Mouse (Mus musculus): ENCODE measurements around the gene Txlna. TPM values are rescaled to one million over a fixed set of nuclear protein-coding genes. Genes with fewer than 3 reads are reported as not detected.

Txlna gene
- polyA plus RNA-seq, 1 experiment = not detected

DNA sequence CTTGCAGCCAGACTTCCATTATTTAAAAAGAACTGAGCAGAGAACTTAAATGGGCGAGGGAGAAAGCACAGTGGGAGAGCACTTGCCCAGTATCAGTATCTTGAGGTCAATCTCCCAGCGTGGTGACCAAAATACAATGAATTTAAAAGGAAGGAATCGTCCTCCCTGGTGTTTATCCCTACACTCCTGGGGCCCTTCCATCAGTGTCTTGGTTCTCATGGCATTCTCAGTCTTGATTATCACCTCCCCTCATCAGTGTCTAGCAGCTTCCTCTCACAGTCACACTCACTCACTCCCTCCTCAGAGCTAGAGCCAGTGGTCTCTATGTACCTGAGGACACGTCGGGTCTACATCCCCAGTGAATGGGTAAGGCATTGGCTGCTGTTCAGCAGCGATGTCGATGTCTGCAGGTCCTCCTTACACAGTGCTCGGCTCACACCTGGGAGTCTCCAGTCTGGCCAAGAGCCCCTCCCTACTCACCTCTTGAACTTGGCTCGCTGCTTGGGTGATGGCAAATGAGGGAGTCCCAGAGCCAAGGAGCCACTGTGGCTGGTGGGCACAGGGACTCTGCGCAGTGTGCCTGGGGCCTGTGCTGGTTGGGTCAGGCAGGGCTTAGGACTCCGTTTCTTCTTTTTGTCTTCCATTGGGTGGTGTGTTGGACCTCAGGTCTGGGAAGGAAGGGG, 18.6 kb downstream of the Txlna start:
- Histone ChIP-seq H3K4me1 (ENCODE audit: control insufficient read depth, insufficient read depth, low read length) (peaks cover 37% of the 10 kb centered on the region), H3K27ac (ENCODE audit: insufficient read depth, low read depth, low read length) (peak overlapping the region; percentile 85), H3K4me3 (ENCODE audit: insufficient read depth, low read depth, low read length) (peak overlapping the region; percentile 91)
- TF ChIP-seq CTCF (IDR thresholded peaks at IDR 0.05; ENCODE audit: insufficient read depth, low read depth, low read length) = no peak
- TF ChIP-seq POLR2A (IDR thresholded peaks at IDR 0.05; ENCODE audit: insufficient read depth, low read depth, low read length) = no peak
- WGBS = 66% methylated on average over 11 of the region's 11 CpGs

GRCm38 (mm10) chr4:129621283-129621841, 19.5 kb downstream of the Txlna start:
- H3K4me3 ChIP-seq (ENCODE audit: insufficient read depth, low read depth, low read length) = no peak overlapping the region
- TF ChIP-seq POLR2A (IDR thresholded peaks at IDR 0.05; ENCODE audit: insufficient read depth, low read depth, low read length) = no peak
- TF ChIP-seq CTCF (IDR thresholded peaks at IDR 0.05; ENCODE audit: insufficient read depth, low read depth, low read length) = no peak
- WGBS = 64% methylated on average over 8 of the region's 8 CpGs
- peaks cover 37% of the 10 kb centered on the region for H3K4me1 ChIP-seq (ENCODE audit: control insufficient read depth, insufficient read depth, low read length)
- H3K27ac ChIP-seq (ENCODE audit: insufficient read depth, low read depth, low read length) = no peak overlapping the region

GRCm38 (mm10) chr4:129620419-129621282, 20.2 kb downstream of the Txlna start:
- no peak overlapping the region for H3K27ac ChIP-seq (ENCODE audit: insufficient read depth, low read depth, low read length)
- H3K4me3 ChIP-seq (ENCODE audit: insufficient read depth, low read depth, low read length) = no peak overlapping the region
- TF ChIP-seq POLR2A (IDR thresholded peaks at IDR 0.05; ENCODE audit: insufficient read depth, low read depth, low read length) (no peak), CTCF (IDR thresholded peaks at IDR 0.05; ENCODE audit: insufficient read depth, low read depth, low read length) (no peak)
- WGBS = 87% methylated on average over 11 of the region's 11 CpGs
- peaks cover 34% of the 10 kb centered on the region for H3K4me1 ChIP-seq (ENCODE audit: control insufficient read depth, insufficient read depth, low read length)

GRCm38 (mm10) chr4:129618786-129619691, 21.8 kb downstream of the Txlna start, which contains the start of gene Iqcc:
Iqcc (minus strand) TSS chr4:129619099.
- Histone ChIP-seq H3K4me1 (ENCODE audit: control insufficient read depth, insufficient read depth, low read length) (peaks cover 24% of the 10 kb centered on the region), H3K27ac (ENCODE audit: insufficient read depth, low read depth, low read length) (peak within 1 kb of the TSS; percentile 91), H3K4me3 (ENCODE audit: insufficient read depth, low read depth, low read length) (peak within 1 kb of the TSS; percentile 60)
- no peak for TF ChIP-seq CTCF (IDR thresholded peaks at IDR 0.05; ENCODE audit: insufficient read depth, low read depth, low read length)
- TF ChIP-seq POLR2A (IDR thresholded peaks at IDR 0.05; ENCODE audit: insufficient read depth, low read depth, low read length) = peak; percentile 97
- 3% methylated on average over 44 of the region's 44 CpGs for WGBS

DNA sequence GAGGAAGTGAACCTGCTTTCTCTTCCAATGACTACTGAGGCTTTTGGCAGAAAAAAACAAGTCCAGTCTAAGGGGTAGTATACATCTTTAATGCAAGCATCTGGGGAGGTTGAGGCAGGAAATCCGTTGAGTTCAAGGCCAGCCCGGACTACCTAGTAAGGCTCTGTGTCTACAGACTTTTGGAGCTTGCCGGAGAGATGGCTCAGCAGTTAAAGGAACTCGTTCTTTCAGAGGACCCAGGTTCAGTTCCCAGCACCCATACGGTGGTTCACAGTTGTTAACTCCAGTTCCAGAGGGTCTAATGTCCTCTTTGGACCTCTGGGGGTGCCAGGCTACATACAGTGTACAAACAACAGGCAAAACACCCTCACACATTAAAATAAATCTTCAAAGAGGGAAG, 22.8 kb downstream of the Txlna start:
- H3K27ac ChIP-seq (ENCODE audit: insufficient read depth, low read depth, low read length) = no peak overlapping the region
- 96% methylated on average over 5 of the region's 5 CpGs for WGBS
- H3K4me1 ChIP-seq (ENCODE audit: control insufficient read depth, insufficient read depth, low read length) = peaks cover 24% of the 10 kb centered on the region
- peak overlapping the region; percentile 60 for H3K4me3 ChIP-seq (ENCODE audit: insufficient read depth, low read depth, low read length)
- TF ChIP-seq CTCF (IDR thresholded peaks at IDR 0.05; ENCODE audit: insufficient read depth, low read depth, low read length) = no peak
- no peak for TF ChIP-seq POLR2A (IDR thresholded peaks at IDR 0.05; ENCODE audit: insufficient read depth, low read depth, low read length)

DNA sequence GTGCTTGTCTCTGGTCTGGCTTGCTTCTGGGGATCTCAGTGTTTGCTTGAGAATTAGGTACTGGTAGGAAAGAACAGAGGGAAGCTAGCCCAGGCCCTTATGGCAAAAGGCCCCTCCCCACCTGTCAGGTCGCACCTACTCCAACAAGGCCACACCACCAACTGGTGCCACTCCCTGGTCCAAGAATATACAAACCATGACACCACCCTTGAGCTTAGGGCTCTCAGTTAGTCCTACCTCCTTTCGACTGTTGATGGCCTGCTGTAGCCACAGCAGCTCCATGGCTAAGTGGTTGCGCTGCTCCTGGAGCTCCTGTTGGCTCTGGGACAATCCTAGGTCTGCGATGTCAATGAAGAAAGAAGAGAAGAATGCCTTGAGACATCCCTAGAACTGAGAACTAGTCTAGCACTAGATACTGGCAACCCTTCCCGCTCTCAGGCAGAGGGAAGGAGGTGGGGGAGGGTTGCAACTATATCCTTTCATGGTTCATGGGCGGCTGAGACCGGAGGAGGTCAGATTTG, 23.7 kb downstream of the Txlna start:
- TF ChIP-seq CTCF (IDR thresholded peaks at IDR 0.05; ENCODE audit: insufficient read depth, low read depth, low read length) = no peak
- no peak for TF ChIP-seq POLR2A (IDR thresholded peaks at IDR 0.05; ENCODE audit: insufficient read depth, low read depth, low read length)
- H3K4me3 ChIP-seq (ENCODE audit: insufficient read depth, low read depth, low read length) = no peak overlapping the region
- no peak overlapping the region for H3K27ac ChIP-seq (ENCODE audit: insufficient read depth, low read depth, low read length)
- H3K4me1 ChIP-seq (ENCODE audit: control insufficient read depth, insufficient read depth, low read length) = peaks cover 16% of the 10 kb centered on the region
- WGBS = 93% methylated on average over 7 of the region's 7 CpGs

GRCm38 (mm10) chr4:129616631-129617030, 24.2 kb downstream of the Txlna start:
- no peak for TF ChIP-seq POLR2A (IDR thresholded peaks at IDR 0.05; ENCODE audit: insufficient read depth, low read depth, low read length)
- no peak for TF ChIP-seq CTCF (IDR thresholded peaks at IDR 0.05; ENCODE audit: insufficient read depth, low read depth, low read length)
- Histone ChIP-seq H3K4me1 (ENCODE audit: control insufficient read depth, insufficient read depth, low read length) (peaks cover 16% of the 10 kb centered on the region), H3K27ac (ENCODE audit: insufficient read depth, low read depth, low read length) (no peak overlapping the region), H3K4me3 (ENCODE audit: insufficient read depth, low read depth, low read length) (no peak overlapping the region)
- WGBS = 95% methylated on average over 3 of the region's 3 CpGs

DNA sequence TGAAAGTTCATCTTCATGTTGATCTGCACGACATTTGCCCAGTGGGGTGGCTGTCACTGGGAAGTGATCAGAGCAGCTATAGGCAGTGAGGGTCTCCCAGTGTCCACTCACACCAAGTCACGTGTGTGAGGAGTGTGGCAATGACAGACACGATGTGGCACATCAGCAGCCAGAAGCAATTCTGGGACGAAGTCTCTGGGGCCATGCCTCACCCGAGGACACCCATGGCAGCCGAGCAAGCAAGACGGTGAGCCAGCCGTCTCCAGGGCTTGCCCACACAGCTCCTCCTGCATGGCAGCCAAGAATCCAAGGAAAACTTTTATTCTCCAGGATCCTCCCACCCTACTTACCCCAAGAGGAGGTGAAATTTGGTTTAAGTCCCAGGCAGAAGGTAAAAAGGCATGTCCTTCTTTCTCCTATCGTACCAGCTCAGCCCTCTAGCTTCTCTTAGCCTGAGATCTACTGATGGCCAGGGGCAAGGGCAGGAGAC, 25.0 kb downstream of the Txlna start:
- TF ChIP-seq POLR2A (IDR thresholded peaks at IDR 0.05; ENCODE audit: insufficient read depth, low read depth, low read length) = no peak
- TF ChIP-seq CTCF (IDR thresholded peaks at IDR 0.05; ENCODE audit: insufficient read depth, low read depth, low read length) = no peak
- peaks cover 9% of the 10 kb centered on the region for H3K4me1 ChIP-seq (ENCODE audit: control insufficient read depth, insufficient read depth, low read length)
- H3K4me3 ChIP-seq (ENCODE audit: insufficient read depth, low read depth, low read length) = no peak overlapping the region
- WGBS = 81% methylated on average over 9 of the region's 9 CpGs
- H3K27ac ChIP-seq (ENCODE audit: insufficient read depth, low read depth, low read length) = no peak overlapping the region
